Mouse (Mus musculus) G1E-ER4 (cell line): ENCODE data around the gene Bex3. TPM values are rescaled to one million over a fixed set of nuclear protein-coding genes. Genes with fewer than 3 reads are reported as not detected.

ENCODE experiments used
- GATA1 ChIP-seq: IDR thresholded peaks from one replicate; pipeline ENCODE4 v1.8.0; 2012; ENCODE audit warnings: low read length, inconsistent platforms
- polyA plus RNA-seq: library from polyadenylated mRNA; stranded (reverse); fragments of >175 nt; gene quantifications from 2 replicates; pipeline ENCODE4 v1.2.3, GENCODE M21; 2012

The Bex3 gene
- polyA plus RNA-seq, 1 experiment: 610 TPM

- no peak for TF ChIP-seq GATA1
These were observed 9.4 kb downstream of the Bex3 start for GRCm38 (mm10) chrX:136279410-136279809.

GRCm38 (mm10) chrX:136290817-136291281, 20.8 kb downstream of the Bex3 start:
- no peak for TF ChIP-seq GATA1

- no peak for TF ChIP-seq GATA1
These were observed 34.2 kb downstream of the Bex3 start for GRCm38 (mm10) chrX:136304295-136304694.

GRCm38 (mm10) chrX:136306196-136306595, 36.1 kb downstream of the Bex3 start:
- TF ChIP-seq GATA1: no peak

- no peak for TF ChIP-seq GATA1
These were observed 43.2 kb downstream of the Bex3 start for GRCm38 (mm10) chrX:136313303-136313702.

GRCm38 (mm10) chrX:136313792-136314564, 43.9 kb downstream of the Bex3 start:
- no peak for TF ChIP-seq GATA1

- no peak for TF ChIP-seq GATA1
These were observed 49.9 kb downstream of the Bex3 start for GRCm38 (mm10) chrX:136319953-136320352.

Other genes starting within 250 kb of the Bex3 start
- not detected in 2 replicates for gene Arxes1, start 236.9 kb upstream of the Bex3 start, polyA plus RNA-seq
- 0.17 TPM in 1 of 2 replicates, not detected in the other for gene Bex2, start 202.0 kb upstream of the Bex3 start, polyA plus RNA-seq
- gene Nxf3, start 185.0 kb upstream of the Bex3 start, polyA plus RNA-seq: not detected in 2 replicates
- gene Bex4, start 131.3 kb upstream of the Bex3 start, polyA plus RNA-seq: not detected in 2 replicates
- gene Tceal8, start 97.9 kb upstream of the Bex3 start, polyA plus RNA-seq: 3.4 and 17.9 TPM in 2 replicates
- gene Tceal5, start 66.4 kb upstream of the Bex3 start, polyA plus RNA-seq: 0.30 and 0.37 TPM in 2 replicates
- not detected in 2 replicates for gene Tceal7, start 55.5 kb upstream of the Bex3 start, polyA plus RNA-seq
- gene Bex1, start 54.7 kb upstream of the Bex3 start, polyA plus RNA-seq: not detected in 2 replicates
- gene Tceal9, start 25.2 kb upstream of the Bex3 start, polyA plus RNA-seq: 66.1 and 78.6 TPM in 2 replicates
- gene Kir3dl1, start 247.7 kb downstream of the Bex3 start, polyA plus RNA-seq: not detected in 2 replicates